Mouse (Mus musculus) stomach, postnatal 0 days (tissue): ENCODE data around the gene Mcpt8. TPM values are rescaled to one million over a fixed set of nuclear protein-coding genes. Genes with fewer than 3 reads are reported as not detected.
"Not testable (repeated sequence)": the region's sequence is repeated elsewhere in the genome, so short reads cannot be mapped to it uniquely, and the experiment has no call there.

Source experiments
- ATAC-seq: fragments of 200-750 bp; cut with Nextera tagmentation; 2 replicates; pipeline ENCODE4 v1.8.0; 2017; ENCODE audit not compliant: low FRiP score, low TSS enrichment
- DNase-seq: peaks from one replicate; pipeline ENCODE4 v3.0.0-alpha.2; 2016; ENCODE audit warnings: low spot score
- H3K27ac ChIP-seq: fragments of 300-500 bp; sonication (generic); replicated peaks from 2 replicates; pipeline ENCODE4 v1.5.1; 2014; ENCODE audit warnings: mild to moderate bottlenecking, control low read depth
- H3K27me3 ChIP-seq: fragments of 300-500 bp; sonication (generic); 2 replicates; pipeline ENCODE4 v1.6.1; 2014; ENCODE audit warnings: low read length; ENCODE audit not compliant: control insufficient read depth, insufficient read depth
- H3K36me3 ChIP-seq: fragments of 300-500 bp; sonication (generic); 2 replicates; pipeline ENCODE4 v1.6.1; 2014; ENCODE audit warnings: low read length, mixed read lengths; ENCODE audit not compliant: control insufficient read depth, insufficient read depth
- H3K4me1 ChIP-seq: fragments of 300-500 bp; sonication (generic); replicated peaks from 2 replicates; pipeline ENCODE4 v1.6.1; 2014; ENCODE audit warnings: antibody characterized with exemption; ENCODE audit not compliant: control insufficient read depth, insufficient read depth
- H3K4me2 ChIP-seq: fragments of 300-500 bp; sonication (generic); replicated peaks from 2 replicates; pipeline ENCODE4 v1.6.1; 2014; ENCODE audit warnings: low read depth, mild to moderate bottlenecking, control low read depth, moderate library complexity
- H3K4me3 ChIP-seq: fragments of 300-500 bp; sonication (generic); 2 replicates; pipeline ENCODE4 v1.5.1; 2014; ENCODE audit warnings: low read depth, low read length, control low read depth
- H3K9ac ChIP-seq: fragments of 300-500 bp; sonication (generic); 2 replicates; pipeline ENCODE4 v1.6.1; 2014; ENCODE audit warnings: mild to moderate bottlenecking, low read length, control low read depth, mixed read lengths
- H3K9me3 ChIP-seq: fragments of 300-500 bp; sonication (generic); 2 replicates; pipeline ENCODE4 v1.6.1; 2016; ENCODE audit warnings: low read length; ENCODE audit not compliant: control insufficient read depth
- CTCF ChIP-seq: IDR thresholded peaks from 2 replicates; pipeline ENCODE4 v1.5.1; 2016; ENCODE audit warnings: antibody characterized with exemption, low read depth, mild to moderate bottlenecking, moderate library complexity
- EP300 ChIP-seq: optimal IDR thresholded peaks from 2 replicates; pipeline ENCODE3; 2016; ENCODE audit warnings: antibody characterized with exemption
- WGBS: fragments of 180-500 bp; shearing (Covaris S2); extraction: QIAGEN DNeasy Blood & Tissue Kit; methylation state at CpG from one replicate; pipeline ENCODE4 v1.1.7; 2014; 5-methylcytosine and 5-hydroxymethylcytosine counted together
- polyA plus RNA-seq: library from polyadenylated mRNA; unstranded; fragments of >200 nt; fragmentation: Nextera tagmentation; extraction: Ambion mirVana; gene quantifications from 2 replicates; pipeline ENCODE4 v1.2.1, GENCODE M21; 2015

The Mcpt8 gene
- polyA plus RNA-seq, 1 experiment from 2014 or later = 0.30 TPM

- ATAC-seq (no peak), DNase-seq (no peak)
- Histone ChIP-seq H3K36me3 (no peaks in the 10 kb centered on the region), H3K4me2 (no peak overlapping the region), H3K4me1 (no peaks in the 10 kb centered on the region), H3K27ac (no peak overlapping the region), H3K9me3 (no peaks in the 10 kb centered on the region), H3K27me3 (no peaks in the 10 kb centered on the region), H3K9ac (no peak overlapping the region), H3K4me3 (no peak overlapping the region)
- WGBS = 66% methylated on average over 2 of the region's 2 CpGs
- TF ChIP-seq CTCF (no peak), EP300 (no peak)
Measured at GRCm38 (mm10) chr14:56093353-56093752, 8.3 kb upstream of the Mcpt8 start.

DNA sequence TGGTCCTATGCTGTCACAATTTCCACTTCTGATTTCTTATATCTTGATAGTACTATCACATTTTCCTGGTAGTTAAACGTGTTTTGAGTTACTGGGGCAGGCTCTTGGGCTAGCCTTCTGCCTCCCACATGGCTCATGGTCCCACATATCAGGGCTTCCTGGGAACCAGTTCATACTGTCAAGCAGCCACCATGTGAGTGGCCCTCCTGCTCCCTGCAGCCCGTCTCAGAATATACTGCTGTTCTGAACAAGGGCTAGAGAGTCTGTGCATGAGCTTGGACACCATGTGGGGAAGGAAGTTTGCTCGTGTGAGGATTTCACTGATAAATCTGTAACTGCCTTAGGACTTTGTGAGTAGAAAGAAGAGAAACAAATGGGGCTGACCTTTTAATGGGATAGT, 1.6 kb upstream of the Mcpt8 start:
- TF ChIP-seq CTCF (no peak), EP300 (no peak)
- no peak overlapping the region for H3K9ac ChIP-seq
- 61% methylated on average over 3 of the region's 3 CpGs for WGBS

DNA sequence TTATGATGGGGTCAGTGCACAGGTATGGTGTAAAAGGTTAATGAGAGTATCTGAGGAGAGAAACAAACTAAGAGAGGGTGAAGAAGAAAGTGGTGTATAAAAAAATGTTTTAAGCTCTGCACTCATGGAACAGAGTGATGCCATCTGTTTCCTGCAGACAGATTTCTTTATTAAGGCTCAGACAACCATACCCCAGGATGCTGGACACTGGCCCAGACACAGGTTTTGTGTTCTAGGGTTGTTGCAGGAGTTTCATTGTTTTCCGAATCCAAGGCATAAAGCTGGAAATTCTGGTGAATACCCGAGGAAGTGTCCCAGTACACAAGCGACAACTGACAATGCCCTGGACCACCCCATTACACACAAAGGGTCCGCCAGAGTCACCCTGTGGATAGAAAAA, 3.1 kb downstream of the Mcpt8 start:
- 91% methylated on average over 4 of the region's 4 CpGs for WGBS
- DNase-seq (no peak), ATAC-seq (no peak)
- Histone ChIP-seq H3K4me3 (no peak overlapping the region), H3K4me1 (no peaks in the 10 kb centered on the region), H3K27me3 (no peaks in the 10 kb centered on the region), H3K9me3 (no peaks in the 10 kb centered on the region), H3K27ac (no peak overlapping the region), H3K36me3 (no peaks in the 10 kb centered on the region), H3K4me2 (no peak overlapping the region), H3K9ac (no peak overlapping the region)
- no peak for TF ChIP-seq CTCF
- TF ChIP-seq EP300 = no peak

More for the DNA sequence above, 1.6 kb upstream of the Mcpt8 start:
- Histone ChIP-seq H3K9me3 (no peaks in the 10 kb centered on the region), H3K27me3 (no peaks in the 10 kb centered on the region), H3K4me2 (no peak overlapping the region), H3K4me1 (no peaks in the 10 kb centered on the region), H3K4me3 (no peak overlapping the region), H3K36me3 (no peaks in the 10 kb centered on the region), H3K27ac (no peak overlapping the region)
- DNase-seq (no peak), ATAC-seq (no peak)

- H3K27me3 ChIP-seq, H3K27ac ChIP-seq, H3K36me3 ChIP-seq, ATAC-seq, H3K4me2 ChIP-seq, H3K9me3 ChIP-seq, H3K4me3 ChIP-seq, DNase-seq, H3K4me1 ChIP-seq, H3K9ac ChIP-seq: not testable (repeated sequence)
- 71% methylated on average over 3 of the region's 3 CpGs for WGBS
Measured at GRCm38 (mm10) chr14:56062213-56062612, 22.9 kb downstream of the Mcpt8 start, which contains the start of gene Mcpt4. Gene Mcpt4, minus strand, starts transcription at chr14:56062313.

GRCm38 (mm10) chr14:56057722-56058121, 27.4 kb downstream of the Mcpt8 start:
- DNase-seq = peak; percentile 17
- 70% methylated on average over 4 of the region's 4 CpGs for WGBS

DNA sequence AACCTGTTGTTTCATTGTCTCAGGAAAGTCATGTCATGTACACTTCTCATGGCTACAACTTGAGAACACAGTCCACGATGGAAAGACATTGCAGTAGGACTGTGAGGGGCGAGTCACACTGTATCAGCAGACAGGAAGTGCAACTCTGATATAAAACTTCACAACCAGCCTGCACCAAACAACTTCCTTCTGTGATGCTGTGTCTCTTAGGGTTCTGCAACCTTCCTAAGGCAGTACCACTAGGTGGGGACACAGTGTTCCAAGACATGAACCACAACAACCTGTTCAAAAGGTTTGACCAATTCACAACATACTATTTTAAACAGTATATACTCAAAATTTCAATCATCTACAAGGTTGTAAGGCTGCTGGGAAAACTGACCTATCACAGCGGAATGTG, 29.7 kb downstream of the Mcpt8 start:
- TF ChIP-seq CTCF = no peak
- TF ChIP-seq EP300 = no peak

More at GRCm38 (mm10) chr14:56057722-56058121, 27.4 kb downstream of the Mcpt8 start:
- Histone ChIP-seq H3K27me3 (no peaks in the 10 kb centered on the region), H3K4me3 (no peak overlapping the region), H3K9ac (no peak overlapping the region), H3K9me3 (no peaks in the 10 kb centered on the region), H3K27ac (no peak overlapping the region), H3K36me3 (no peaks in the 10 kb centered on the region), H3K4me1 (no peaks in the 10 kb centered on the region), H3K4me2 (no peak overlapping the region)
- TF ChIP-seq EP300 (no peak), CTCF (no peak)
- peak; percentile 35; the same call in 1 of the 2 replicates for ATAC-seq

GRCm38 (mm10) chr14:56041792-56042191, 43.3 kb downstream of the Mcpt8 start, which contains the start of gene Mcpt2:
Gene Mcpt2, plus strand, starts transcription at chr14:56042041.
- whole genome bisulfite sequencing = 47% methylated on average over 1 of the region's 1 CpGs
- not testable (repeated sequence) for H3K27me3 ChIP-seq, H3K36me3 ChIP-seq, DNase-seq, H3K4me3 ChIP-seq, H3K4me2 ChIP-seq, H3K4me1 ChIP-seq, ATAC-seq, H3K27ac ChIP-seq, H3K9ac ChIP-seq, H3K9me3 ChIP-seq

More for the DNA sequence above, 29.7 kb downstream of the Mcpt8 start:
- ATAC-seq (no peak), DNase-seq (no peak)
- Histone ChIP-seq H3K27me3 (no peaks in the 10 kb centered on the region), H3K4me1 (no peaks in the 10 kb centered on the region), H3K27ac (no peak overlapping the region), H3K9ac (no peak overlapping the region), H3K4me3 (no peak overlapping the region), H3K4me2 (no peak overlapping the region), H3K9me3 (no peaks in the 10 kb centered on the region), H3K36me3 (no peaks in the 10 kb centered on the region)
- 72% methylated on average over 3 of the region's 3 CpGs for WGBS
